Mouse (Mus musculus): ENCODE measurements around the gene Rpap1. TPM values are rescaled to one million over a fixed set of nuclear protein-coding genes. Genes with fewer than 3 reads are reported as not detected.

Gene Rpap1
- polyA plus RNA-seq, 1 experiment from 2014 or later, result 3.9 TPM

- Histone ChIP-seq H3K27me3 (ENCODE audit: insufficient read depth, low read length) (peaks cover 25% of the 10 kb centered on the region), H3K27ac (ENCODE audit: low read depth) (peak overlapping the region; percentile 58), H3K36me3 (replicated peaks; ENCODE audit: insufficient read depth, low read length) (no peaks in the 10 kb centered on the region), H3K4me1 (ENCODE audit: insufficient read depth) (peaks cover 40% of the 10 kb centered on the region), H3K9me3 (ENCODE audit: low read length) (no peaks in the 10 kb centered on the region), H3K9ac (replicated peaks) (no peak overlapping the region), H3K4me2 (ENCODE audit: low read depth, low read length) (peak overlapping the region; percentile 100), H3K4me3 (ENCODE audit: low read depth, low read length) (peak overlapping the region; percentile 31)
- WGBS (ENCODE audit: insufficient replicate concordance), result 6% methylated on average over 46 of the region's 46 CpGs
- DNase-seq (peak; percentile 69), ATAC-seq (peak; percentile 72)
- TF ChIP-seq CTCF (IDR thresholded peaks at IDR 0.05; ENCODE audit: low read depth), result no peak
- no peak for TF ChIP-seq EP300 (IDR thresholded peaks at IDR 0.05; ENCODE audit: low read depth)
Measured at GRCm38 (mm10) chr2:119744163-119745111, 42.9 kb downstream of the Rpap1 start.

GRCm38 (mm10) chr2:119743808-119744162 is 43.6 kb downstream of the Rpap1 start:
- Histone ChIP-seq H3K27ac (ENCODE audit: low read depth) (no peak overlapping the region), H3K27me3 (ENCODE audit: insufficient read depth, low read length) (peaks cover 25% of the 10 kb centered on the region), H3K9ac (replicated peaks) (no peak overlapping the region), H3K4me3 (ENCODE audit: low read depth, low read length) (peak overlapping the region; percentile 31), H3K4me1 (ENCODE audit: insufficient read depth) (peaks cover 40% of the 10 kb centered on the region), H3K4me2 (ENCODE audit: low read depth, low read length) (peak overlapping the region; percentile 100), H3K36me3 (replicated peaks; ENCODE audit: insufficient read depth, low read length) (no peaks in the 10 kb centered on the region), H3K9me3 (ENCODE audit: low read length) (no peaks in the 10 kb centered on the region)
- TF ChIP-seq EP300 (IDR thresholded peaks at IDR 0.05; ENCODE audit: low read depth) (no peak), CTCF (IDR thresholded peaks at IDR 0.05; ENCODE audit: low read depth) (no peak)
- 13% methylated on average over 22 of the region's 22 CpGs for WGBS (ENCODE audit: insufficient replicate concordance)
- DNase-seq (no peak), ATAC-seq (no peak)

GRCm38 (mm10) chr2:119743176-119743807 is 44.0 kb downstream of the Rpap1 start:
- ATAC-seq (no peak), DNase-seq (peak; percentile 26)
- peak overlapping the region; percentile 79 for H3K4me3 ChIP-seq (ENCODE audit: low read depth, low read length)
- peak overlapping the region; percentile 67 for H3K9ac ChIP-seq (replicated peaks)
- peaks cover 25% of the 10 kb centered on the region for H3K27me3 ChIP-seq (ENCODE audit: insufficient read depth, low read length)
- H3K27ac ChIP-seq (ENCODE audit: low read depth), result no peak overlapping the region
- peak overlapping the region; percentile 100 for H3K4me2 ChIP-seq (ENCODE audit: low read depth, low read length)
- 11% methylated on average over 31 of the region's 31 CpGs for WGBS (ENCODE audit: insufficient replicate concordance)
- TF ChIP-seq CTCF (IDR thresholded peaks at IDR 0.05; ENCODE audit: low read depth) (no peak), EP300 (IDR thresholded peaks at IDR 0.05; ENCODE audit: low read depth) (no peak)
- peaks cover 40% of the 10 kb centered on the region for H3K4me1 ChIP-seq (ENCODE audit: insufficient read depth)
- no peaks in the 10 kb centered on the region for H3K9me3 ChIP-seq (ENCODE audit: low read length)
- H3K36me3 ChIP-seq (replicated peaks; ENCODE audit: insufficient read depth, low read length), result no peaks in the 10 kb centered on the region

- Histone ChIP-seq H3K36me3 (replicated peaks; ENCODE audit: insufficient read depth, low read length) (no peaks in the 10 kb centered on the region), H3K4me2 (ENCODE audit: low read depth, low read length) (peak overlapping the region; percentile 100), H3K4me1 (ENCODE audit: insufficient read depth) (peaks cover 40% of the 10 kb centered on the region), H3K4me3 (ENCODE audit: low read depth, low read length) (peak overlapping the region; percentile 79), H3K27me3 (ENCODE audit: insufficient read depth, low read length) (peaks cover 25% of the 10 kb centered on the region), H3K9me3 (ENCODE audit: low read length) (no peaks in the 10 kb centered on the region), H3K9ac (replicated peaks) (peak overlapping the region; percentile 67), H3K27ac (ENCODE audit: low read depth) (0 out of 2 replicates have a peak overlapping the region, but pooled peaks have one; percentile 16)
- 1% methylated on average over 58 of the region's 70 CpGs for WGBS (ENCODE audit: insufficient replicate concordance)
- DNase-seq, result peak; percentile 65
- no peak for TF ChIP-seq EP300 (IDR thresholded peaks at IDR 0.05; ENCODE audit: low read depth)
- TF ChIP-seq CTCF (IDR thresholded peaks at IDR 0.05; ENCODE audit: low read depth), result no peak
- peak; percentile 28 for ATAC-seq
Measured at GRCm38 (mm10) chr2:119742461-119743175, 44.7 kb downstream of the Rpap1 start.

GRCm38 (mm10) chr2:119741581-119742411 is 45.5 kb downstream of the Rpap1 start, which contains the start of gene Itpka:
TSS of gene Itpka (plus strand) at chr2:119742337.
- peaks cover 25% of the 10 kb centered on the region for H3K27me3 ChIP-seq (ENCODE audit: insufficient read depth, low read length)
- no peaks in the 10 kb centered on the region for H3K9me3 ChIP-seq (ENCODE audit: low read length)
- no peaks in the 10 kb centered on the region for H3K36me3 ChIP-seq (replicated peaks; ENCODE audit: insufficient read depth, low read length)
- H3K4me1 ChIP-seq (ENCODE audit: insufficient read depth), result peaks cover 40% of the 10 kb centered on the region
- peak within 1 kb of the TSS; percentile 100 for H3K4me2 ChIP-seq (ENCODE audit: low read depth, low read length)
- ATAC-seq (peak; percentile 78), DNase-seq (peak; percentile 87)
- H3K27ac ChIP-seq (ENCODE audit: low read depth), result peak within 1 kb of the TSS; percentile 77
- H3K4me3 ChIP-seq (ENCODE audit: low read depth, low read length), result peak within 1 kb of the TSS; percentile 79
- WGBS (ENCODE audit: insufficient replicate concordance), result under 1% methylated on average over 30 of the region's 53 CpGs
- peak within 1 kb of the TSS; percentile 67 for H3K9ac ChIP-seq (replicated peaks)
- TF ChIP-seq CTCF (IDR thresholded peaks at IDR 0.05; ENCODE audit: low read depth) (no peak), EP300 (IDR thresholded peaks at IDR 0.05; ENCODE audit: low read depth) (no peak)

Measured in liver, postnatal 0 days (tissue).